Mouse (Mus musculus) lung, embryonic 14.5 days (tissue): ENCODE measurements around the gene Dnaic2. TPM values are rescaled to one million over a fixed set of nuclear protein-coding genes. Genes with fewer than 3 reads are reported as not detected.
A peak's percentile ranks its signal among the peaks of the same experiment; 100 is the strongest.

Source experiments
- ATAC-seq: fragments of 200-750 bp; cut with Nextera tagmentation; 2 replicates; pipeline ENCODE4 v1.8.0; 2017; ENCODE audit warnings: mild to moderate bottlenecking, moderate TSS enrichment, moderate library complexity; ENCODE audit not compliant: insufficient read depth
- DNase-seq: peaks from one replicate; pipeline ENCODE4 v3.0.0-alpha.2; 2015
- H3K27ac ChIP-seq: fragments of 300-500 bp; sonication (generic); 2 replicates; pipeline ENCODE4 v1.5.1; 2014; ENCODE audit warnings: low read depth, mild to moderate bottlenecking, moderate library complexity
- H3K27me3 ChIP-seq: fragments of 300-500 bp; sonication (generic); 2 replicates; pipeline ENCODE4 v1.6.1; 2014; ENCODE audit warnings: low read length, control low read depth; ENCODE audit not compliant: insufficient read depth
- H3K36me3 ChIP-seq: fragments of 300-500 bp; sonication (generic); 2 replicates; pipeline ENCODE4 v1.6.1; 2014; ENCODE audit warnings: control low read depth; ENCODE audit not compliant: insufficient read depth
- H3K4me1 ChIP-seq: fragments of 300-500 bp; sonication (generic); 2 replicates; pipeline ENCODE4 v1.6.1; 2014; ENCODE audit warnings: antibody characterized with exemption, control low read depth; ENCODE audit not compliant: insufficient read depth
- H3K4me2 ChIP-seq: fragments of 300-500 bp; sonication (generic); 2 replicates; pipeline ENCODE4 v1.6.1; 2014; ENCODE audit warnings: mild to moderate bottlenecking
- H3K4me3 ChIP-seq: fragments of 300-500 bp; sonication (generic); 2 replicates; pipeline ENCODE4 v1.5.1; 2014; ENCODE audit warnings: low read depth, low read length
- H3K9ac ChIP-seq: fragments of 300-500 bp; sonication (generic); 2 replicates; pipeline ENCODE4 v1.6.1; 2014
- H3K9me3 ChIP-seq: fragments of 300-500 bp; sonication (generic); 2 replicates; pipeline ENCODE4 v1.6.1; 2016; ENCODE audit warnings: low read depth, low read length, control low read depth
- CTCF ChIP-seq: IDR thresholded peaks from 2 replicates; pipeline ENCODE4 v1.5.1; 2016; ENCODE audit warnings: antibody characterized with exemption, low read depth
- WGBS: fragments of 180-500 bp; shearing (Covaris S2); extraction: QIAGEN DNeasy Blood & Tissue Kit; methylation state at CpG from one replicate; pipeline ENCODE4 v1.1.7; 2014; 5-methylcytosine and 5-hydroxymethylcytosine counted together
- polyA plus RNA-seq: library from polyadenylated mRNA; unstranded; fragments of >200 nt; fragmentation: Nextera tagmentation; extraction: Ambion mirVana; gene quantifications from 2 replicates; pipeline ENCODE4 v1.2.1, GENCODE M21; 2014

The Dnaic2 gene
- polyA plus RNA-seq, 1 experiment from 2014 or later: 0.16 TPM

DNA sequence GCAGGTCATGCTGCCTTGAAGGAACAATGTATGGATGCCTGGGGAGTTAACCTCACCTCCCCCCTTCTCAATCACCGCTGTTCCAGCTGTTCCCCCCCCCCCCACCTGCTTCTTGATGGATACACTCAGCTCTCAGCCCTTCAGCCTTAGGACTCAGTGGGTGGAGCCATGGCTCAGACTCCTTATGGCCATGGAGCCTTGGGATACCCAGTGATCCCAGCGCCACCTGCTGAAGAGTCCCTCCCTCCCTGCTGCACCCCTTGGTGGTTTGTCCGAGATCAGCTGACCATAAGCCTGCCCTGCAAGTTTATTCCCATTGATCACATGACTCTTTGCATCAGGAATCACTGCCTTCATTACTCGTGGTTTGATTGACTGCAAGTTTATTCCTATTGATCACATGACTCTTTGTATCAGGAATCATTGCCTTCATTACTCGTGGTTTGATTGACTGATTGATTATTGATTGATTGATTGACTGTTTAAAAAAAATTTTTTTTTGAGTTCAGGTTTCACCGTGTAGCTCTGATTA, 2.7 kb downstream of the Dnaic2 start:
- ATAC-seq (no peak), DNase-seq (no peak)
- no peak for TF ChIP-seq CTCF
- H3K36me3 ChIP-seq: no peaks in the 10 kb centered on the region
- H3K27ac ChIP-seq: no peak overlapping the region
- no peak overlapping the region for H3K9ac ChIP-seq
- H3K4me3 ChIP-seq: no peak overlapping the region
- H3K4me1 ChIP-seq: 0 out of 2 replicates have a peak, but pooled peaks cover 5% of the 10 kb centered on the region
- WGBS: 47% methylated on average over 6 of the region's 6 CpGs
- no peak overlapping the region for H3K4me2 ChIP-seq
- H3K9me3 ChIP-seq: no peaks in the 10 kb centered on the region; the same call in 1 of the 2 replicates
- H3K27me3 ChIP-seq: no peaks in the 10 kb centered on the region

DNA sequence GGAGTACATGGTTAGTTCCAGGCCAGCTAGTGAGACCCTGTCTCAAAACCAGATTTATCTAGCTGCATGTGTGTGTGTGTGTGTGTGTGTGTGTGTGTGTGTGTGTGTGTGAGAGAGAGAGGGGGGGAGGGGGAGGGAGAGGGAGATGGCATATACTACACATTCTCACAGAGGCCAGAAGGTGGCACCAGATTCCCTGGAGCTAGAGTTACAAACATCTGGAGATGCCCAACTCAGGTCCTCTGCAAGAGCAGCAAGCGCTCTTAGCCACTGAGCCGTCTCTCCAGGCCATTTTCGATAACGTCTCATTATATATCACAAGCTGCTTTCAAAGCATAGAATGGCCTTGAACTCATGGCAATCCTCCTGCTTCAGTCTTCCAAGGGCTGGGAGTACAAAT, 4.5 kb downstream of the Dnaic2 start:
- H3K4me1 ChIP-seq: no peaks in the 10 kb centered on the region
- H3K9me3 ChIP-seq: no peaks in the 10 kb centered on the region
- ATAC-seq (no peak), DNase-seq (peak; percentile 12)
- TF ChIP-seq CTCF: no peak
- H3K36me3 ChIP-seq: no peaks in the 10 kb centered on the region
- no peak overlapping the region for H3K4me3 ChIP-seq
- WGBS: 82% methylated on average over 4 of the region's 4 CpGs
- no peak overlapping the region for H3K4me2 ChIP-seq
- no peaks in the 10 kb centered on the region for H3K27me3 ChIP-seq
- H3K27ac ChIP-seq: no peak overlapping the region
- H3K9ac ChIP-seq: no peak overlapping the region

DNA sequence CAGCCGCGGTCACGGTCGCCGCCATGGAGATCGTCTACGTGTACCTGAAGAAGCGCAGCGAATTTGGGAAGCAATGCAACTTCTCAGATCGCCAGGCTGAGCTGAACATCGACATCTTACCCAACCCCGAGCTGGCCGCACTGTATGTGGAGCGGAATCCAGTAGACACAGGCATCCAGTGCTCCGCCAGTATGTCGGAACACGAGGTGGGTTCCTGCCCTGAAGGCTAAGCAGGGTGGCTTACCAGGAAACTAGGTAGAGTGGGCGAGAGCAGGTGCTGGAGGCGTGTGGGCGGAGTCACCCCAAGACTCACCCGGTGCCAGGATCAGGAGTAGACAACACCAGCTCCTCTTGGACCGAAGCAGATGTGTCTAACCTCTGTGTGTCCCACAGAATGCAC, 5.7 kb downstream of the Dnaic2 start:
- DNase-seq (no peak), ATAC-seq (no peak)
- no peak overlapping the region for H3K4me2 ChIP-seq
- no peaks in the 10 kb centered on the region for H3K36me3 ChIP-seq
- H3K27ac ChIP-seq: no peak overlapping the region
- H3K9me3 ChIP-seq: no peaks in the 10 kb centered on the region
- H3K27me3 ChIP-seq: no peaks in the 10 kb centered on the region
- no peak overlapping the region for H3K9ac ChIP-seq
- H3K4me1 ChIP-seq: no peaks in the 10 kb centered on the region
- TF ChIP-seq CTCF: no peak
- H3K4me3 ChIP-seq: no peak overlapping the region
- WGBS: 62% methylated on average over 22 of the region's 22 CpGs

DNA sequence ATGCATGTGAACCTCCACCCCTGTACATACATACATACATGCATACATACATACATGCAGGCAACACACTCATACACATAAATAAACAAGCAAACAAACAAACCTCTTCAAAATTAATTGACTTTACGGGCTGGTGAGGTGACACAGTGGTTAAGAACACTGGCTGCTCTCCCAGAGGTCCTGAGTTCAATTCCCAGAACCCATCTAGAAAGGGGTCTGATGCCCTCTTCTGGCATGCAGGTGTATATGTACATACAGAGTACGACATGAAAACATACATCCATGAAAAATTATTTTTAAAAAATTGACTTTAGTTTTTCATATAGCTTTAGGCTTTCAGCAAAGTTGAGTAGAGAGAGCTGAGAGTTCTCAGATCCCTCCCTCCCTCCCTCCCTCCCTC, 8.9 kb downstream of the Dnaic2 start:
- no peak for TF ChIP-seq CTCF
- WGBS: 58% methylated on average over 2 of the region's 2 CpGs
- no peaks in the 10 kb centered on the region for H3K36me3 ChIP-seq

DNA sequence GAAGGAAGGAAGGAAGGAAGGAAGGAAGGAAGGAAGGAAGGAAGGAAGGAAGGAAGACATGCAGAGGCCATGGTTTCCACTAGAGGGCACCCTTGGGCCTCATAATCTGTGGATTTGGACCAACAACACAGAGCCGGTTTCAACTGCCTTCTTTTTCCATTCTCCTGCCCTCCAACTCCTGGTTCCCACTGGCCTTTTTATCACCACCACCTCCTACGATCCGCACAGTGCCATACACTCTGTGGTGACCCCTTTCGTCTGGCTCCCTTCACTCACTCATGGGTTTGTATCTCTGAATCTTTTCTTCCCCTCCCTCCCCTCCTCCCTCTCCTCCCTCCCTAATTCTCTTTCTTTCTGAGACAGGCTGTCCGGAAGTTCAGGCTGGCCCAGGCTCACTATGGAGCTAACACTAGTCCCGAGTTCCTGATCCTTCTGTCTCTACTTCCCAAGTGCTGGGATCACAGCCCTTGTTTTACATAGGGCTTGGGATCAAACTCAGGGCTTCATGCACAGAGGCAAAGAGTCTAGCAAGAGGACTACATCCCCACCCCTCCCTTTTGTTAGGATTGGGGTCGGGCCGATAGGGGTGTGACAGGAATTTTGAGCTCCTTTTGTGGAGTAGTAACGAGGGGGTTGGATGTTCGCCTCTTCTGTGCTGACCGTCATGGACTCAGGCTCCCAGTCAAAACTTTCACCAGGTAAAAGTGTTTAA, 9.9 kb downstream of the Dnaic2 start:
- WGBS: 31% methylated on average over 11 of the region's 11 CpGs
- peak; percentile 59 for ATAC-seq
- no peak overlapping the region for H3K4me2 ChIP-seq
- no peaks in the 10 kb centered on the region for H3K9me3 ChIP-seq
- H3K36me3 ChIP-seq: no peaks in the 10 kb centered on the region
- DNase-seq: peak; percentile 85
- H3K27ac ChIP-seq: no peak overlapping the region
- no peaks in the 10 kb centered on the region for H3K27me3 ChIP-seq
- H3K4me1 ChIP-seq: no peaks in the 10 kb centered on the region
- peak; percentile 83 for TF ChIP-seq CTCF
- H3K9ac ChIP-seq: no peak overlapping the region
- H3K4me3 ChIP-seq: no peak overlapping the region

More for the DNA sequence above, 8.9 kb downstream of the Dnaic2 start:
- Histone ChIP-seq H3K27ac (no peak overlapping the region), H3K4me3 (no peak overlapping the region), H3K27me3 (no peaks in the 10 kb centered on the region), H3K9me3 (no peaks in the 10 kb centered on the region), H3K9ac (no peak overlapping the region), H3K4me2 (no peak overlapping the region), H3K4me1 (no peaks in the 10 kb centered on the region)
- DNase-seq (no peak), ATAC-seq (no peak)

DNA sequence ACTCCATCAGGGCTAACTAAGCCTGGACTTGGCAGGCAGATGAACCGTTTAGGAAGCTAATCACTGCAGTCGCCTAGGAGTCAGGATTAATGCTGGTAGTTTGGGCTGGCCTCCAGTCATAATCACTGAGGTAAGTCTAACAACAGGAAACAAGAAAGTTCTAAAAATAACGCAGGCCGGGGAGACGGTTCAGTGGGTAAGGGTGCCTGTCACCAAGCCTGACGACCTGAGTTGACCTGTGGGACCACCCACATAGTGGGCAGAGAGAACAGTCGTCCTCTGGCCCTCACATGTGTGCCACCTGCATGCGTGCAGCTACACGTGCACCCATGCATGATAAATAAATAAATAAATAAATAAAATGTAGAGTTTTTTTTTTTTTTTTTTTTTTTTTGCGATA, 13.4 kb downstream of the Dnaic2 start:
- ATAC-seq (no peak), DNase-seq (peak; percentile 15)
- H3K9ac ChIP-seq: no peak overlapping the region
- H3K4me3 ChIP-seq: no peak overlapping the region
- H3K27me3 ChIP-seq: no peaks in the 10 kb centered on the region
- H3K4me2 ChIP-seq: no peak overlapping the region
- 33% methylated on average over 10 of the region's 10 CpGs for whole genome bisulfite sequencing
- H3K4me1 ChIP-seq: no peaks in the 10 kb centered on the region
- H3K9me3 ChIP-seq: no peaks in the 10 kb centered on the region
- H3K27ac ChIP-seq: no peak overlapping the region
- H3K36me3 ChIP-seq: no peaks in the 10 kb centered on the region
- TF ChIP-seq CTCF: no peak

DNA sequence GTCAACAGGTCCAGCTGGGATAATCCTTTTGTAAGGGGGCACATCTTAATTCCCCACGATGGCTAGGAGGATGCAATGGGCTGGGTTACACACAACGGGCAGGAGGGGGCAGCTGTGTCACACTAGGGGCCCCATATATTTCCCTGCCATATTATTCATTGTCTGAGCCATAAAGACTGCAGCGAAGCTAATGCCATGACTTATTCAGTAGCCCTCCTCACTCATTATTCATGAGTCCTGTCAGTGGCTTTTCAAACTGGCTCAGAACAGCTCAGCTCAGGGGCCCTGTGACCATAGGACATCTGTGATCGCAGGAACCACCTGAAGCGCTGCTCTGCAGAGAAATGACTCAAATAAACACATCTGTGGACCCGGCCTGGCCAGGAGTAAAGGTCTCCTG, 14.2 kb downstream of the Dnaic2 start:
- 43% methylated on average over 6 of the region's 6 CpGs for WGBS
- no peak for DNase-seq
- Histone ChIP-seq H3K9ac (no peak overlapping the region), H3K4me3 (no peak overlapping the region), H3K4me2 (no peak overlapping the region), H3K4me1 (no peaks in the 10 kb centered on the region), H3K36me3 (no peaks in the 10 kb centered on the region), H3K27me3 (no peaks in the 10 kb centered on the region), H3K27ac (no peak overlapping the region), H3K9me3 (no peaks in the 10 kb centered on the region)
- no peak for ATAC-seq
- no peak for TF ChIP-seq CTCF
